Mouse (Mus musculus): ENCODE measurements at regions not wholly inside any gene's neighbourhood (a gene's known extent, or its start where the extent isn't known, plus 50 kb on each side); places are given as distances from the start of the nearest gene placed in this dataset.

DNA sequence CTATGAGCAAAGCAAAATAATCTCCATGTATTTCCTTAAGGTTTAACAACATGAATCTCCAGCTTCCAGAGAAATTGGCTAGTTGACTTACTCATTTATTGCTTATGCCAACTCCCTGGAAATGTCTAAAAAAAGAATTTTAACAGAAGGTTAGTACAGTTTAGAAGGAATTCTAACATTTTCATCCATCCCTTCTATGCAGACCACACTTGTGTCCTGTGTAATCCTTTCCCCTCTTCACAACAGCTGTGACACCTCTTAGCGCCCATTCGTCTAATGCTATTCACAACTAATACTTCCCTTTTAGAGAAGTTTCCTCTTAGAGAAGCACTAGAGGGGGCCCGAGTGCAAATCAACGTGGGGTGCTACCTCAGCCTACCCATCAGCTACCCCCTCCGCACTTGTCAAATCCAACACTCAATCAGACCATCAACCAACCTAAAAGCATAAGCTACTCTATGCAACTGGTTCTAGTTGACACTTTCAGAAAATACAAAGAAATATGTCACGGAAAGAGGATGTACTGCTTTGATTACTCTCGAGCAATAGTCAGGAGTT, 428.4 kb upstream of the Mef2c start:
- no peaks in the 10 kb centered on the region for H3K79me2 ChIP-seq (ENCODE audit: control insufficient read depth, insufficient read depth)
- H3K4me3 ChIP-seq, result no peak overlapping the region
- no peaks in the 10 kb centered on the region for H3K27me3 ChIP-seq (ENCODE audit: control insufficient read depth, insufficient read depth, insufficient read length)
- TF ChIP-seq TCF12 (IDR thresholded peaks at IDR 0.05; ENCODE audit: insufficient read depth, poor library complexity, severe bottlenecking) (peak; percentile 55), MYOG (IDR thresholded peaks at IDR 0.05; ENCODE audit: control insufficient read depth in 1 of 3, insufficient read depth in 1 of 3, insufficient read length in 2 of 3, low read depth in 2 of 3) (peak in 1 of 3 experiments; percentile 79), CEBPB (IDR thresholded peaks at IDR 0.05; ENCODE audit: insufficient read depth, poor library complexity, severe bottlenecking) (no peak), TCF3 (IDR thresholded peaks at IDR 0.05; ENCODE audit: insufficient read length, low read depth) (no peak), MYOD1 (IDR thresholded peaks at IDR 0.05; ENCODE audit: control insufficient read depth in 1 of 3, insufficient read length in 2 of 3, low read depth in 2 of 3) (peak in 2 of 3 experiments; percentile 18 to 53), POLR2A (IDR thresholded peaks at IDR 0.05; ENCODE audit: insufficient read length, low read depth) (no peak), USF1 (IDR thresholded peaks at IDR 0.05; ENCODE audit: low read depth) (no peak)
- no peaks in the 10 kb centered on the region for H3K36me3 ChIP-seq (ENCODE audit: control insufficient read depth, insufficient read depth)
- H3ac ChIP-seq (ENCODE audit: control insufficient read depth, insufficient read length), result no peak overlapping the region
- no peak overlapping the region for H3K4me2 ChIP-seq (ENCODE audit: low read depth)

DNA sequence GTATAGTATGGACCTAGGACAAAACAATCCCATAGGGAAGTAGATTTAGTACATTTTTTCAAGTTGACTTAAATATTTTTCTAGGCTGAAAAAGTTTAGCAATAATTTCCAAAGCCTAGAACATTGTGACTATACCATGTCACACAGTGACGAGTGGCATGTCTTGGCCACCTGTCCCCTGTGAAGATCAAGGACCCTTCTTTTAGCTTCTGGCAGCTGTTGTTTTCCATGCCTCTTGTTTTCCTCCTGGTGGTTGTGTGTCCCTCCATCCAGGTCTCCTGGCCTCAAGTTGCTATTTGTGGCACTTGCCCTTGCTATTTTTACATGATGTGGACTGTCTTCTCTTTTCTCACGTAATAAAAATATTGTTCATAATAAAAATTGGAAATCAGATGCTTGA, 427.2 kb upstream of the Mef2c start:
- Histone ChIP-seq H3K27me3 (ENCODE audit: control insufficient read depth, insufficient read depth, insufficient read length) (no peaks in the 10 kb centered on the region), H3K36me3 (ENCODE audit: control insufficient read depth, insufficient read depth) (no peaks in the 10 kb centered on the region)

DNA sequence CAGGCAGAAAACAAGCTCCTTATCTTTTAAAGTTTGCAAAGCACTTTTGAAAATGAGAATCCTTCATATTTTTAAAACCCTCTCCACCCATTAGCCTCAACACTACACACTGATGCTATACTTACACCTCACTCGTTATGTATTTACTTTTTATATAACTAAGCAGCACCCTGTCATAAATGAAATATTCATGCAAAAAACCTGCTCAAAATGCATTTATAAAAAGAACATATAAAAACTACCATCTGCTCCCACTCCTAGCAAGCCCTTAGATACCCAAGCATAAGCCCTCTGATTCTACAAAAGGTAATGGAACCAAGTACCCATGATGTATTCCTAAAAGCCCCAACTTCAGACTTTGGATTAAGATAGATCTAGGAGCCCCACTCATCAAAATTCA, 426.7 kb upstream of the Mef2c start:
- no peaks in the 10 kb centered on the region for H3K79me2 ChIP-seq (ENCODE audit: control insufficient read depth, insufficient read depth)
- no peaks in the 10 kb centered on the region for H3K27me3 ChIP-seq (ENCODE audit: control insufficient read depth, insufficient read depth, insufficient read length)
- H3K4me3 ChIP-seq, result no peak overlapping the region
- no peaks in the 10 kb centered on the region for H3K36me3 ChIP-seq (ENCODE audit: control insufficient read depth, insufficient read depth)
- no peak overlapping the region for H3ac ChIP-seq (ENCODE audit: control insufficient read depth, insufficient read length)
- no peak overlapping the region for H3K4me2 ChIP-seq (ENCODE audit: low read depth)
- no peak for TF ChIP-seq POLR2AphosphoS2 (IDR thresholded peaks at IDR 0.05; ENCODE audit: insufficient read length, low read depth)

More for the DNA sequence above, 427.2 kb upstream of the Mef2c start:
- Histone ChIP-seq H3K4me2 (ENCODE audit: low read depth) (no peak overlapping the region), H3K79me2 (ENCODE audit: control insufficient read depth, insufficient read depth) (no peaks in the 10 kb centered on the region), H3ac (ENCODE audit: control insufficient read depth, insufficient read length) (no peak overlapping the region), H3K4me3 (no peak overlapping the region)
- TF ChIP-seq TCF12 (IDR thresholded peaks at IDR 0.05; ENCODE audit: insufficient read depth, poor library complexity, severe bottlenecking) (peak; percentile 76), MAX (IDR thresholded peaks at IDR 0.05; ENCODE audit: low read depth) (no peak), TCF3 (IDR thresholded peaks at IDR 0.05; ENCODE audit: insufficient read length, low read depth) (peak; percentile 4), MYOG (IDR thresholded peaks at IDR 0.05; ENCODE audit: control insufficient read depth in 1 of 3, insufficient read depth in 1 of 3, insufficient read length in 2 of 3, low read depth in 2 of 3) (peak; percentile 26 to 93 (median 87)), POLR2A (IDR thresholded peaks at IDR 0.05; ENCODE audit: insufficient read length, low read depth) (no peak), MYOD1 (IDR thresholded peaks at IDR 0.05; ENCODE audit: control insufficient read depth in 1 of 3, insufficient read length in 2 of 3, low read depth in 2 of 3) (peak; percentile 70 to 97 (median 83))

DNA sequence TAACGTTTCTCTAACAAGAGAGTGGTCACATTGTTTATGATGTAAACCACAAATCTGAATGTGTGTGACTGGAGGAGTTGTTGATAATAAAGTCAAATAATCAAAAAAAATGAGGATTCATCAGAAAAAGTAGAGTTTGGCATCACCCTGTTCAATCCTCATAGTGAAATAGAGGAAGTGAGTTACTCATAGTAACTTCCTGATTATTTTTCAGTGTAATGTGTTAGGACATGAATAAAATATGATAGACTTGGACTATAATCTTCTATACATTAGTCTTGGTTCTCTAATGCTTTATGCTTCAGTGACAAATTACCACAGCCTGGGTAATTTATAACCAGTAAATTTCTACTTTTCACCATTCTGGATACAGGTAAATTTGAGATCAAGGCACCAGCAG, 424.5 kb upstream of the Mef2c start:
- Histone ChIP-seq H3K27me3 (ENCODE audit: control insufficient read depth, insufficient read depth, insufficient read length) (no peaks in the 10 kb centered on the region), H3K36me3 (ENCODE audit: control insufficient read depth, insufficient read depth) (no peaks in the 10 kb centered on the region), H3ac (ENCODE audit: control insufficient read depth, insufficient read length) (no peak overlapping the region), H3K4me3 (no peak overlapping the region), H3K79me2 (ENCODE audit: control insufficient read depth, insufficient read depth) (no peaks in the 10 kb centered on the region), H3K4me2 (ENCODE audit: low read depth) (no peak overlapping the region)
- no peak for TF ChIP-seq E2F4 (IDR thresholded peaks at IDR 0.05; ENCODE audit: insufficient read depth)
- no peak for TF ChIP-seq CEBPB (IDR thresholded peaks at IDR 0.05; ENCODE audit: insufficient read depth, poor library complexity, severe bottlenecking)
- TF ChIP-seq USF1 (IDR thresholded peaks at IDR 0.05; ENCODE audit: low read depth), result no peak

DNA sequence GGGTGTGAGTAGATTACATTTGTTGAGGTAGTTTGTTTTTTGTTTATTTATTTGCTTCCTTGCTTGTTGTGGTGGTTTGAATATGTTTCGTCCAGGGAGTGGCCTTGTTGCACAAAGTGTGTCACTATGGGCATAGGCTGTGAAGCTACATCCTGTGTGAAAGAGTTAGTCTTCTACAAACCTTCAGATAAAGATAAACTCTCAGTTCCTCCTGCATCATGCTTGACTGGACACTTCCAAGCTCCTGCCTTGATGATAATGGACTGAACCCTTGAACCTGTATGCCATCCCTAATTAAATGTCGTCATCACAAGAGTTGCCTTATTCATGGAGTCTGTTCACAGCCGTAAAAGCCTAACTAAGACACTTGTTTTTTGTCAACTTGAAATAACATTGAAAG, 418.9 kb upstream of the Mef2c start:
- Histone ChIP-seq H3K4me2 (ENCODE audit: low read depth) (no peak overlapping the region), H3K4me3 (no peak overlapping the region), H3K79me2 (ENCODE audit: control insufficient read depth, insufficient read depth) (no peaks in the 10 kb centered on the region), H3K36me3 (ENCODE audit: control insufficient read depth, insufficient read depth) (no peaks in the 10 kb centered on the region), H3ac (ENCODE audit: control insufficient read depth, insufficient read length) (no peak overlapping the region), H3K27me3 (ENCODE audit: control insufficient read depth, insufficient read depth, insufficient read length) (no peaks in the 10 kb centered on the region)
- TF ChIP-seq MAX (IDR thresholded peaks at IDR 0.05; ENCODE audit: low read depth) (no peak), CEBPB (IDR thresholded peaks at IDR 0.05; ENCODE audit: insufficient read depth, poor library complexity, severe bottlenecking) (no peak), POLR2A (IDR thresholded peaks at IDR 0.05; ENCODE audit: insufficient read length, low read depth) (no peak), TCF3 (IDR thresholded peaks at IDR 0.05; ENCODE audit: insufficient read length, low read depth) (no peak)

DNA sequence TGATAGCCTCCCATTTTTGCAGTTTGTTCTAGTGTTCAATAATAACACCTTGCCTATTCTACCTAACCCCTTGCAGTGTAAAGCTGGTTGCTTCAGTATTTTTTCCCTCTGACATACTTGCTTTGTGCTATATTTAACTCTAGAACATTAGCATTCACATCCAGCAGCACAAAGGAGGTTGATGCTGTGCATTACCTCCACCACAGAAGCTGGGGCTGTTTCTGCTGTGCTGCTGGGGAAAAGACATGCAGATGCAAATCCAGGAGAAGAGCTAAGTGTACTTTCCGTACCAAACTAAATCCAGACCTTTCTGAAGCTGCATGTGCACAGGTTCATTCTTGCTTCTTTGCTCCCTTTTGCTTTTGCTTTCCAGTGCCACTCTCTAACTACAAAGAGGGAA, 403.9 kb upstream of the Mef2c start:
- no peak for TF ChIP-seq POLR2AphosphoS2 (IDR thresholded peaks at IDR 0.05; ENCODE audit: insufficient read length, low read depth)
- H3K4me3 ChIP-seq, result no peak overlapping the region
- H3K36me3 ChIP-seq (ENCODE audit: control insufficient read depth, insufficient read depth), result no peaks in the 10 kb centered on the region
- no peaks in the 10 kb centered on the region for H3K79me2 ChIP-seq (ENCODE audit: control insufficient read depth, insufficient read depth)
- no peaks in the 10 kb centered on the region for H3K27me3 ChIP-seq (ENCODE audit: control insufficient read depth, insufficient read depth, insufficient read length)
- H3ac ChIP-seq (ENCODE audit: control insufficient read depth, insufficient read length), result no peak overlapping the region
- H3K4me2 ChIP-seq (ENCODE audit: low read depth), result no peak overlapping the region
